Mouse (Mus musculus): Measurements from ENCODE around the gene Adamts15. TPM values are rescaled to one million over a fixed set of nuclear protein-coding genes. Genes with fewer than 3 reads are reported as not detected.
A peak's percentile ranks its signal among the peaks of the same experiment; 100 is the strongest.

Adamts15 gene
- polyA plus RNA-seq, 1 experiment = 4.6 TPM

- Histone ChIP-seq H3K27ac (ENCODE audit: insufficient read depth, low read length) (no peak overlapping the region), H3K9ac (ENCODE audit: low read depth, poor library complexity, severe bottlenecking) (no peak overlapping the region), H3K27me3 (ENCODE audit: control insufficient read depth, insufficient read depth, low read length, poor library complexity, severe bottlenecking) (no peaks in the 10 kb centered on the region), H3K4me1 (ENCODE audit: control insufficient read depth, insufficient read depth, low read length) (no peaks in the 10 kb centered on the region), H3K9me3 (replicated peaks; ENCODE audit: control insufficient read depth, insufficient read depth, low read length, poor library complexity, severe bottlenecking) (no peaks in the 10 kb centered on the region), H3K4me3 (ENCODE audit: low read depth, low read length) (no peak overlapping the region), H3K36me3 (ENCODE audit: control insufficient read depth, insufficient read depth, low read length, poor library complexity, severe bottlenecking) (no peaks in the 10 kb centered on the region)
- TF ChIP-seq EP300 (IDR thresholded peaks at IDR 0.05; ENCODE audit: insufficient read depth, low read depth, low read length) (no peak), POLR2A (IDR thresholded peaks at IDR 0.05; ENCODE audit: insufficient read depth, low read length) (no peak), CTCF (IDR thresholded peaks at IDR 0.05; ENCODE audit: low read depth, low read length) (no peak)
Observed at GRCm38 (mm10) chr9:30963780-30964179, 41.5 kb upstream of the Adamts15 start.

GRCm38 (mm10) chr9:30955246-30955645, 33.0 kb upstream of the Adamts15 start:
- no peak overlapping the region for H3K27ac ChIP-seq (ENCODE audit: insufficient read depth, low read length)
- TF ChIP-seq EP300 (IDR thresholded peaks at IDR 0.05; ENCODE audit: insufficient read depth, low read depth, low read length) (no peak), POLR2A (IDR thresholded peaks at IDR 0.05; ENCODE audit: insufficient read depth, low read length) (no peak), CTCF (IDR thresholded peaks at IDR 0.05; ENCODE audit: low read depth, low read length) (no peak)
- no peak overlapping the region for H3K9ac ChIP-seq (ENCODE audit: low read depth, poor library complexity, severe bottlenecking)
- no peaks in the 10 kb centered on the region for H3K4me1 ChIP-seq (ENCODE audit: control insufficient read depth, insufficient read depth, low read length)
- no peaks in the 10 kb centered on the region for H3K36me3 ChIP-seq (ENCODE audit: control insufficient read depth, insufficient read depth, low read length, poor library complexity, severe bottlenecking)
- H3K9me3 ChIP-seq (replicated peaks; ENCODE audit: control insufficient read depth, insufficient read depth, low read length, poor library complexity, severe bottlenecking) = no peaks in the 10 kb centered on the region
- no peak overlapping the region for H3K4me3 ChIP-seq (ENCODE audit: low read depth, low read length)
- no peaks in the 10 kb centered on the region for H3K27me3 ChIP-seq (ENCODE audit: control insufficient read depth, insufficient read depth, low read length, poor library complexity, severe bottlenecking)

GRCm38 (mm10) chr9:30953287-30953686, 31.0 kb upstream of the Adamts15 start:
- H3K4me1 ChIP-seq (ENCODE audit: control insufficient read depth, insufficient read depth, low read length) = no peaks in the 10 kb centered on the region
- no peaks in the 10 kb centered on the region for H3K9me3 ChIP-seq (replicated peaks; ENCODE audit: control insufficient read depth, insufficient read depth, low read length, poor library complexity, severe bottlenecking)
- TF ChIP-seq CTCF (IDR thresholded peaks at IDR 0.05; ENCODE audit: low read depth, low read length) = peak; percentile 77
- no peak for TF ChIP-seq EP300 (IDR thresholded peaks at IDR 0.05; ENCODE audit: insufficient read depth, low read depth, low read length)
- no peaks in the 10 kb centered on the region for H3K36me3 ChIP-seq (ENCODE audit: control insufficient read depth, insufficient read depth, low read length, poor library complexity, severe bottlenecking)
- H3K4me3 ChIP-seq (ENCODE audit: low read depth, low read length) = no peak overlapping the region
- H3K27ac ChIP-seq (ENCODE audit: insufficient read depth, low read length) = no peak overlapping the region
- H3K9ac ChIP-seq (ENCODE audit: low read depth, poor library complexity, severe bottlenecking) = no peak overlapping the region
- H3K27me3 ChIP-seq (ENCODE audit: control insufficient read depth, insufficient read depth, low read length, poor library complexity, severe bottlenecking) = no peaks in the 10 kb centered on the region

GRCm38 (mm10) chr9:30951461-30951860, 29.2 kb upstream of the Adamts15 start:
- H3K27me3 ChIP-seq (ENCODE audit: control insufficient read depth, insufficient read depth, low read length, poor library complexity, severe bottlenecking) = no peaks in the 10 kb centered on the region
- no peaks in the 10 kb centered on the region for H3K9me3 ChIP-seq (replicated peaks; ENCODE audit: control insufficient read depth, insufficient read depth, low read length, poor library complexity, severe bottlenecking)
- H3K4me1 ChIP-seq (ENCODE audit: control insufficient read depth, insufficient read depth, low read length) = no peaks in the 10 kb centered on the region
- no peak overlapping the region for H3K27ac ChIP-seq (ENCODE audit: insufficient read depth, low read length)
- H3K4me3 ChIP-seq (ENCODE audit: low read depth, low read length) = no peak overlapping the region
- no peaks in the 10 kb centered on the region for H3K36me3 ChIP-seq (ENCODE audit: control insufficient read depth, insufficient read depth, low read length, poor library complexity, severe bottlenecking)
- no peak overlapping the region for H3K9ac ChIP-seq (ENCODE audit: low read depth, poor library complexity, severe bottlenecking)
- TF ChIP-seq EP300 (IDR thresholded peaks at IDR 0.05; ENCODE audit: insufficient read depth, low read depth, low read length) (no peak), POLR2A (IDR thresholded peaks at IDR 0.05; ENCODE audit: insufficient read depth, low read length) (no peak), CTCF (IDR thresholded peaks at IDR 0.05; ENCODE audit: low read depth, low read length) (no peak)

GRCm38 (mm10) chr9:30950592-30950991, 28.3 kb upstream of the Adamts15 start:
- H3K27me3 ChIP-seq (ENCODE audit: control insufficient read depth, insufficient read depth, low read length, poor library complexity, severe bottlenecking) = no peaks in the 10 kb centered on the region
- H3K4me1 ChIP-seq (ENCODE audit: control insufficient read depth, insufficient read depth, low read length) = no peaks in the 10 kb centered on the region
- no peak overlapping the region for H3K4me3 ChIP-seq (ENCODE audit: low read depth, low read length)
- H3K9ac ChIP-seq (ENCODE audit: low read depth, poor library complexity, severe bottlenecking) = no peak overlapping the region
- no peak for TF ChIP-seq CTCF (IDR thresholded peaks at IDR 0.05; ENCODE audit: low read depth, low read length)
- TF ChIP-seq POLR2A (IDR thresholded peaks at IDR 0.05; ENCODE audit: insufficient read depth, low read length) = no peak
- TF ChIP-seq EP300 (IDR thresholded peaks at IDR 0.05; ENCODE audit: insufficient read depth, low read depth, low read length) = no peak
- H3K36me3 ChIP-seq (ENCODE audit: control insufficient read depth, insufficient read depth, low read length, poor library complexity, severe bottlenecking) = no peaks in the 10 kb centered on the region
- no peaks in the 10 kb centered on the region for H3K9me3 ChIP-seq (replicated peaks; ENCODE audit: control insufficient read depth, insufficient read depth, low read length, poor library complexity, severe bottlenecking)
- no peak overlapping the region for H3K27ac ChIP-seq (ENCODE audit: insufficient read depth, low read length)

- H3K4me1 ChIP-seq (ENCODE audit: control insufficient read depth, insufficient read depth, low read length) = no peaks in the 10 kb centered on the region
- TF ChIP-seq CTCF (IDR thresholded peaks at IDR 0.05; ENCODE audit: low read depth, low read length) = no peak
- TF ChIP-seq POLR2A (IDR thresholded peaks at IDR 0.05; ENCODE audit: insufficient read depth, low read length) = no peak
- TF ChIP-seq EP300 (IDR thresholded peaks at IDR 0.05; ENCODE audit: insufficient read depth, low read depth, low read length) = no peak
- no peaks in the 10 kb centered on the region for H3K9me3 ChIP-seq (replicated peaks; ENCODE audit: control insufficient read depth, insufficient read depth, low read length, poor library complexity, severe bottlenecking)
- no peak overlapping the region for H3K27ac ChIP-seq (ENCODE audit: insufficient read depth, low read length)
- no peak overlapping the region for H3K9ac ChIP-seq (ENCODE audit: low read depth, poor library complexity, severe bottlenecking)
- no peak overlapping the region for H3K4me3 ChIP-seq (ENCODE audit: low read depth, low read length)
- no peaks in the 10 kb centered on the region for H3K36me3 ChIP-seq (ENCODE audit: control insufficient read depth, insufficient read depth, low read length, poor library complexity, severe bottlenecking)
- no peaks in the 10 kb centered on the region for H3K27me3 ChIP-seq (ENCODE audit: control insufficient read depth, insufficient read depth, low read length, poor library complexity, severe bottlenecking)
Observed at GRCm38 (mm10) chr9:30949971-30950370, 27.7 kb upstream of the Adamts15 start.

Measured in ES-Bruce4 (cell line).